Mouse (Mus musculus) cerebellum, adult 2 months (tissue): ENCODE results near the gene Pnpo.

Source experiments
- CTCF ChIP-seq: fragments of 200-500 bp; IDR thresholded peaks from 2 replicates; pipeline ENCODE4 v1.5.1; 2011; ENCODE audit warnings: low read depth, mild to moderate bottlenecking, control low read depth, low read length, moderate library complexity, borderline replicate concordance; ENCODE audit not compliant: insufficient read depth
- POLR2A ChIP-seq: fragments of 200-500 bp; IDR thresholded peaks from 2 replicates; pipeline ENCODE4 v1.6.1; 2011; ENCODE audit warnings: low read length, control low read depth, borderline replicate concordance; ENCODE audit not compliant: insufficient read depth

- TF ChIP-seq CTCF (no peak), POLR2A (no peak)
Measured at GRCm38 (mm10) chr11:96929096-96929765, 14.6 kb downstream of the Pnpo start.
